Mouse (Mus musculus) neural tube, embryonic 12.5 days (tissue): ENCODE data around the gene Tjp3. TPM values are rescaled to one million over a fixed set of nuclear protein-coding genes. Genes with fewer than 3 reads are reported as not detected.

ENCODE experiments used
- ATAC-seq: fragments of 200-750 bp; cut with Nextera tagmentation; 2 replicates; pipeline ENCODE4 v1.8.0; 2017; ENCODE audit warnings: low read depth, mild to moderate bottlenecking, moderate TSS enrichment, moderate library complexity; ENCODE audit not compliant: low FRiP score
- H3K27ac ChIP-seq: fragments of 300-500 bp; sonication (generic); 2 replicates; pipeline ENCODE4 v1.5.1; 2016
- H3K27me3 ChIP-seq: fragments of 300-500 bp; sonication (generic); replicated peaks from 2 replicates; pipeline ENCODE4 v1.6.1; 2016; ENCODE audit warnings: mild to moderate bottlenecking
- H3K36me3 ChIP-seq: fragments of 300-500 bp; sonication (generic); 2 replicates; pipeline ENCODE4 v1.6.1; 2016; ENCODE audit warnings: mild to moderate bottlenecking
- H3K4me1 ChIP-seq: fragments of 300-500 bp; sonication (generic); 2 replicates; pipeline ENCODE4 v1.6.1; 2016
- H3K4me2 ChIP-seq: fragments of 300-500 bp; sonication (generic); replicated peaks from 2 replicates; pipeline ENCODE4 v1.6.1; 2016; ENCODE audit warnings: mild to moderate bottlenecking
- H3K4me3 ChIP-seq: fragments of 300-500 bp; sonication (generic); 2 replicates; pipeline ENCODE4 v1.5.1; 2016
- H3K9ac ChIP-seq: fragments of 300-500 bp; sonication (generic); 2 replicates; pipeline ENCODE4 v1.6.1; 2016; ENCODE audit warnings: mild to moderate bottlenecking
- H3K9me3 ChIP-seq: fragments of 300-500 bp; sonication (generic); 2 replicates; pipeline ENCODE4 v1.6.1; 2016; ENCODE audit warnings: mild to moderate bottlenecking
- WGBS: fragments of 180-500 bp; shearing (Covaris S2); methylation state at CpG from one replicate; pipeline ENCODE4 v1.1.7; 2016; 5-methylcytosine and 5-hydroxymethylcytosine counted together
- polyA plus RNA-seq: library from polyadenylated mRNA; unstranded; fragments of >200 nt; fragmentation: Nextera tagmentation; extraction: Ambion mirVana; gene quantifications from 2 replicates; pipeline ENCODE4 v1.2.1, GENCODE M21; 2016

The Tjp3 gene
- polyA plus RNA-seq, 1 experiment from 2014 or later: 3.9 TPM

- Histone ChIP-seq H3K27me3 (peaks cover 18% of the 10 kb centered on the region), H3K27ac (no peak overlapping the region), H3K4me2 (peak overlapping the region; percentile 5; the same call in 1 of the 2 replicates), H3K36me3 (no peaks in the 10 kb centered on the region), H3K4me1 (peaks cover 26% of the 10 kb centered on the region), H3K9me3 (no peaks in the 10 kb centered on the region), H3K9ac (no peak overlapping the region), H3K4me3 (no peak overlapping the region)
- whole genome bisulfite sequencing: 19% methylated on average over 24 of the region's 24 CpGs
- ATAC-seq: no peak
These were observed 502 bp downstream of the Tjp3 start for GRCm38 (mm10) chr10:81290698-81291460.

GRCm38 (mm10) chr10:81289811-81290210, 1.6 kb downstream of the Tjp3 start:
- H3K4me2 ChIP-seq: no peak overlapping the region
- H3K4me1 ChIP-seq: peaks cover 24% of the 10 kb centered on the region
- H3K9me3 ChIP-seq: no peaks in the 10 kb centered on the region
- H3K27me3 ChIP-seq: peaks cover 26% of the 10 kb centered on the region
- no peak for ATAC-seq
- H3K4me3 ChIP-seq: no peak overlapping the region
- H3K27ac ChIP-seq: no peak overlapping the region
- H3K9ac ChIP-seq: no peak overlapping the region
- no peaks in the 10 kb centered on the region for H3K36me3 ChIP-seq
- WGBS: 64% methylated on average over 14 of the region's 14 CpGs

DNA sequence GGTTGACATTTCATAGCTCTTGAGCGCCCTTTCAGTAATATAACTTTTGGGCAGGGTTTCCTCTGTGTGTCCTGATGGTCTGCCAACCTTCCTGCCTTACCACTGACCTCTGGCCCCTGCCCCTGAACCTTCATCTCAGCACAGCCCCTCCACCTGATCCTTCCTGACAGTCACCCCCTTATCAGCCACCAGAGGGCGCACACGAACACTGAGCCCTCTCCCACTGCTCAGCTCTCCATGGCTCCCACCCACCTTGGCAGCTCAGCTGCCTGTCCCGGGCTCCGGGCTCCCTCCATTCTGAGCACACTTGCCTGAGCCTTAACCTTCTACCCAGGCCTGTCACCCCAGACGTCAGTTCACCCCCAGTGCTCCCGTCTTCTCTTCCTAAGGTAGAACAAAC, 2.1 kb downstream of the Tjp3 start:
- no peak overlapping the region for H3K4me3 ChIP-seq
- H3K27me3 ChIP-seq: peaks cover 31% of the 10 kb centered on the region
- no peaks in the 10 kb centered on the region for H3K9me3 ChIP-seq
- WGBS: 4% methylated on average over 7 of the region's 7 CpGs
- no peaks in the 10 kb centered on the region for H3K36me3 ChIP-seq
- no peak overlapping the region for H3K27ac ChIP-seq
- no peak overlapping the region for H3K9ac ChIP-seq
- H3K4me1 ChIP-seq: peaks cover 19% of the 10 kb centered on the region
- no peak overlapping the region for H3K4me2 ChIP-seq
- ATAC-seq: no peak

DNA sequence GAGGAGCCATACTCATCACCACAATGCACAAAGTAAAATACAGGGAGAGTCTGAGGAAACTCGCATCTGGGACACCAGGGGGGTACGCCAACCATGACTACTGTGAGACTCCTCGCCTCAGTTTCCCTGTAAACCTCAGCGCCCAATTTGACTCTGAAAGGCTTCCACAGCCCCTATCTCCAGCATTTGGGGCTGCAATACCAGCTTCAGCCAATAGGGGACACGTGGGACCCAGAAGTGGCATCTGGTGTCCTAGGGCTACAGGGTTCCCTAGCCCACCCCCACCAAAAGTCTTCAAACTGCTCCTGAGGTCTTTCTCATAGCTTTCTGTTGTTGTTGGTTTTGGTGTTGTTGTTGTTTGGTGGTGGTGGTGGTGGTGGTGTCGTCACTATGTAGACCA, 2.8 kb downstream of the Tjp3 start:
- no peak for ATAC-seq
- no peaks in the 10 kb centered on the region for H3K9me3 ChIP-seq
- H3K9ac ChIP-seq: no peak overlapping the region
- no peak overlapping the region for H3K4me3 ChIP-seq
- no peak overlapping the region for H3K27ac ChIP-seq
- 46% methylated on average over 6 of the region's 6 CpGs for WGBS
- H3K36me3 ChIP-seq: no peaks in the 10 kb centered on the region
- peaks cover 12% of the 10 kb centered on the region for H3K4me1 ChIP-seq
- H3K27me3 ChIP-seq: peaks cover 38% of the 10 kb centered on the region
- no peak overlapping the region for H3K4me2 ChIP-seq

DNA sequence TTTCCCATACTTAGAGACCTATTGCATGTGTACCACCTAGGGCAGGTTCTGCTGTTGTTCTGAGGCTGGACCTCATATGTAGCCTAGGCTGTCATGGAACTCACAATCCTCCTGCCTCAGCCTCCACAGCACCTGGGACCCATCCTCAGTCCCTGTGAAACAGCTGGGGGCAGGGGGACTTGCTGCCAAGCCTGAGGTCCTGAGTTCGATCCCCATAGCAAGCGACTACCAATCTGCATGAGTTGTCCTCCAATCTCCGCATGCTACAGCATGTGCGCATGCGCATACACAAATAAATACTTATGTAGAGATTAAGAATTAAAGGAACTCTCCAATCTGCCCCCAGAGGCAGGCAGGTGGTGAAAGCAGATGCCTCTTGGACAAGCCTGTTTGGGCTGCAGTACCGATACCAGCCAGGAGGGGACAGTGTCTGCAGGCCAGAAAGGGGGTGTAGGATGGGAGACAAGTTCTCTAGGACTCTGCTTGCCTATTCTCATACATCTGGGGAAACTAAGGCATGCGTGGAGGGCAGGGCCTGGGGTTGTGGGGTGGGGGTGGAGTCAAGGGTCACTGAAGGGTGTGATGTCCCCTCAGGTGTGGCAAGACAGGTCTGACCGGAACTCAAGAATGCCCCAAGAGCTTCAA, 3.7 kb downstream of the Tjp3 start:
- H3K27me3 ChIP-seq: peaks cover 47% of the 10 kb centered on the region
- 62% methylated on average over 8 of the region's 8 CpGs for WGBS
- H3K9ac ChIP-seq: no peak overlapping the region
- no peak overlapping the region for H3K4me3 ChIP-seq
- H3K27ac ChIP-seq: no peak overlapping the region
- H3K4me2 ChIP-seq: no peak overlapping the region
- H3K4me1 ChIP-seq: peaks cover 10% of the 10 kb centered on the region
- no peak for ATAC-seq
- H3K36me3 ChIP-seq: no peaks in the 10 kb centered on the region
- no peaks in the 10 kb centered on the region for H3K9me3 ChIP-seq

DNA sequence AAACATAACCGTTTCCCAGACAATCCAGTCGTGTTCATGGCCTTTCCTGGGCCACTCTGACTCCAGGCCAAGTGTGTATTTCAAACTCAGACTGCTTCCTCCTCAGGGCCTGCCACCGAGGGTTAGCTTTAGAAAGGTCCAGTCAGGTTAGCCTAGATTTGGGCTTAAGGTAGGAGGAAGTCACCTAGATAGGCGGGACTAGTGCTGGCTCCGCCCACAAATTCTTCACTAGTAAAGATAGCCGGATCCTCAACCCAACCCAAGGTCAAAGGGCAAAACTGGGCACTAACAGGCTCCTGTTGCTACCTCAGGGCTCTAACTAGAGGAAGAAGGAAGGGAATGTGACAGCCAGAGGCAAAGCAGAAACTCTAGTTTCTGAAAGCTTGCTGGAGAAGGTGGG, 4.8 kb downstream of the Tjp3 start:
- WGBS: 48% methylated on average over 6 of the region's 6 CpGs
- Histone ChIP-seq H3K27me3 (peaks cover 47% of the 10 kb centered on the region), H3K4me3 (no peak overlapping the region), H3K9ac (no peak overlapping the region), H3K4me1 (peaks cover 10% of the 10 kb centered on the region), H3K9me3 (no peaks in the 10 kb centered on the region), H3K36me3 (no peaks in the 10 kb centered on the region), H3K4me2 (no peak overlapping the region), H3K27ac (no peak overlapping the region)
- ATAC-seq: no peak

DNA sequence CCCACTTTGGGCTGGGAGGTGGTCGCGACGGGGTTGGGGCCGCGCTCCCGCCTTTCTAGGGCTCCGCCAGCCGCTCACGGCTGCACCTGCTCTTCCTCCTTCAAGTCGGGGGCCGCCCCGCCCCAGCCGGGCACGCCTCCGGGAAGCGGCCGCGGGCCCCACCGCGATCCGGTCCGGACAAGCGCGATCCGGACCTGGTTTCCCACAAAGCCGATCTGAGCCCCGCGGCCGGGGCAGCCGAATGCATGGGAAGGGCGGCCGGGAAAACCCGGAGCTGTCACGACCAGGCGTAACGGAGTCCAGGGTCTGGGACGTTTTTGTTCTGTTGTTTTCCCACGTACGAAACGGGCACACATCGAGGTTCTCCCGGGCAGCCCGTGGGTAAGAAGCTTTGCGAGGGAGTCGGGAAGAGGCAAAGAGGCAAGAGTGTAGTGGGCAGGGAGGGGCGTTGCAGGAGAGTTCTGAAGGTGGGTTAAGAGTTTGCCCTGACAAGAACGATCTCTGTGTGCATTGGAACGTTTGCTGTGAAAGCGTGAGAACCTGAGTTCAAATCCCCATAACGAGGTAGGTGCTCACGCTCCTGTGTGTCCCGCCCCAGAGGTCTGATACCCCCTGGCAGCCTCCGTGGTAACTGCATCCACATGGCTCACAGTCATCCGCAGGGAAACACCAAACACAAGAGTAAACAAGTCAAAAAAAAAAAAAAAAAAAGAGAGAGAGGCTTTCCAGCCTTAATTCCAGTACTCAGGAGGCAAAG, 5.5 kb downstream of the Tjp3 start:
- WGBS: 2% methylated on average over 54 of the region's 54 CpGs
- H3K27ac ChIP-seq: no peak overlapping the region
- peaks cover 41% of the 10 kb centered on the region for H3K27me3 ChIP-seq

GRCm38 (mm10) chr10:81284719-81285118, 6.7 kb downstream of the Tjp3 start:
- Histone ChIP-seq H3K27ac (no peak overlapping the region), H3K9me3 (no peaks in the 10 kb centered on the region), H3K36me3 (no peaks in the 10 kb centered on the region), H3K4me2 (peak overlapping the region; percentile 69; the same call in 1 of the 2 replicates), H3K27me3 (peaks cover 41% of the 10 kb centered on the region), H3K9ac (no peak overlapping the region), H3K4me3 (peak overlapping the region; percentile 42; the same call in 1 of the 2 replicates), H3K4me1 (peaks cover 4% of the 10 kb centered on the region; the same call in 1 of the 2 replicates)
- no peak for ATAC-seq
- 11% methylated on average over 17 of the region's 17 CpGs for WGBS

More for the DNA sequence above, 5.5 kb downstream of the Tjp3 start:
- peak overlapping the region; percentile 54 for H3K9ac ChIP-seq
- H3K4me3 ChIP-seq: peak overlapping the region; percentile 42
- no peaks in the 10 kb centered on the region for H3K9me3 ChIP-seq
- peaks cover 7% of the 10 kb centered on the region for H3K4me1 ChIP-seq
- no peaks in the 10 kb centered on the region for H3K36me3 ChIP-seq
- peak overlapping the region; percentile 69 for H3K4me2 ChIP-seq
- peak; percentile 61 for ATAC-seq

DNA sequence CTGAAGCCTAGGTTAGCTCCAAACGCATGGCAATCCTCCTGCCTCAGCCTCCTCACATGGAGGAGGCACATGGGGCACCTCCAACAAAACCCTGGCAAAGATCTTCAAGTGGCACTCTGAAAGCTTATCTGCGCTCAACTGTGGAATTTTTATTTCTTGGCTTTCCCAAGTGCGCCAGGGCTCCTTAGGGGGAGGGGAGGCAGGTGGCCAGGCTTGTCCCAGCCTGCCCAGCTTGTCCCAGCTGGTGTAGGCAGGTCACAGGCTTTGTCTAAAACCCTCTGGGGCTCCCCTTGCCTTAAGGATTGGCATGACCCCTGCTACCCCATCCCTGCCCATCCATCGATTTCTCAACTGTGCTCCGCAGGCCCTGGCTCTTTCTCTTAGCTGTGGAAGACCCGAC, 7.2 kb downstream of the Tjp3 start:
- Histone ChIP-seq H3K27me3 (peaks cover 41% of the 10 kb centered on the region), H3K9ac (no peak overlapping the region), H3K9me3 (no peaks in the 10 kb centered on the region), H3K4me2 (no peak overlapping the region), H3K36me3 (no peaks in the 10 kb centered on the region), H3K4me1 (peaks cover 10% of the 10 kb centered on the region), H3K4me3 (no peak overlapping the region), H3K27ac (no peak overlapping the region)
- ATAC-seq: no peak
- WGBS: 49% methylated on average over 6 of the region's 6 CpGs

GRCm38 (mm10) chr10:81279496-81279895, 11.9 kb downstream of the Tjp3 start:
- no peak for ATAC-seq
- Histone ChIP-seq H3K4me1 (peaks cover 7% of the 10 kb centered on the region), H3K4me3 (no peak overlapping the region), H3K9ac (no peak overlapping the region), H3K4me2 (no peak overlapping the region), H3K36me3 (no peaks in the 10 kb centered on the region), H3K27me3 (peaks cover 30% of the 10 kb centered on the region), H3K9me3 (no peaks in the 10 kb centered on the region), H3K27ac (no peak overlapping the region)
- 25% methylated on average over 10 of the region's 10 CpGs for WGBS

GRCm38 (mm10) chr10:81277676-81278075, 13.7 kb downstream of the Tjp3 start:
- no peak for ATAC-seq
- H3K27ac ChIP-seq: no peak overlapping the region
- no peak overlapping the region for H3K4me3 ChIP-seq
- H3K4me1 ChIP-seq: peaks cover 7% of the 10 kb centered on the region
- H3K9ac ChIP-seq: no peak overlapping the region
- no peak overlapping the region for H3K4me2 ChIP-seq
- H3K27me3 ChIP-seq: peaks cover 12% of the 10 kb centered on the region
- 80% methylated on average over 22 of the region's 22 CpGs for WGBS
- H3K36me3 ChIP-seq: peaks cover 13% of the 10 kb centered on the region
- no peaks in the 10 kb centered on the region for H3K9me3 ChIP-seq

- 95% methylated on average over 19 of the region's 19 CpGs for WGBS
- no peak overlapping the region for H3K4me2 ChIP-seq
- H3K4me3 ChIP-seq: no peak overlapping the region
- H3K9ac ChIP-seq: no peak overlapping the region
- ATAC-seq: no peak
- H3K27ac ChIP-seq: no peak overlapping the region
- H3K9me3 ChIP-seq: no peaks in the 10 kb centered on the region
- no peaks in the 10 kb centered on the region; the same call in 1 of the 2 replicates for H3K27me3 ChIP-seq
- H3K4me1 ChIP-seq: peaks cover 4% of the 10 kb centered on the region
- H3K36me3 ChIP-seq: peaks cover 33% of the 10 kb centered on the region
These were observed 17.5 kb downstream of the Tjp3 start for GRCm38 (mm10) chr10:81273842-81274241.
